Mouse (Mus musculus) MEL (cell line): ENCODE measurements around the gene Per2. TPM values are rescaled to one million over a fixed set of nuclear protein-coding genes. Genes with fewer than 3 reads are reported as not detected.

ENCODE experiments used
- DNase-seq: peaks from one replicate; pipeline ENCODE4 v3.0.0; 2011; ENCODE audit warnings: low read depth, low spot score
- H3K27ac ChIP-seq: 2 replicates; pipeline ENCODE4 v1.5.1; 2012; ENCODE audit warnings: low read depth, mild to moderate bottlenecking, control low read depth, low read length, moderate library complexity; ENCODE audit not compliant: control insufficient read depth
- H3K27me3 ChIP-seq, 2 experiments: fragments of 150-350 bp in 1 of 2; sonication (generic) in 1 of 2; 2 replicates each; pipeline ENCODE4 v1.6.1; 2012; ENCODE audit warnings: low read length in 2 of 2, mild to moderate bottlenecking in 2 of 2, improper control_type of control experiment in 1 of 2, moderate library complexity in 1 of 2; ENCODE audit not compliant: insufficient read depth in 2 of 2, control insufficient read depth in 1 of 2
- H3K36me3 ChIP-seq, 2 experiments: 2 replicates each; pipeline ENCODE4 v1.6.1; 2012 to 2014; ENCODE audit warnings: low read length in 2 of 2, improper control_type of control experiment in 1 of 2, inconsistent platforms in 1 of 2, mild to moderate bottlenecking in 1 of 2; ENCODE audit not compliant: insufficient read depth in 2 of 2, control insufficient read depth in 1 of 2
- H3K4me1 ChIP-seq, 2 experiments: fragments of 150-350 bp in 1 of 2; sonication (generic) in 1 of 2; 2 replicates each; pipeline ENCODE4 v1.6.1; 2012; ENCODE audit warnings: low read length in 2 of 2, improper control_type of control experiment in 1 of 2, mild to moderate bottlenecking in 1 of 2; ENCODE audit not compliant: insufficient read depth in 2 of 2, control insufficient read depth in 1 of 2
- H3K4me3 ChIP-seq, 2 experiments: fragments of 150-350 bp in 1 of 2; sonication (generic) in 1 of 2; 2 replicates each; pipeline ENCODE4 v1.5.1; 2012; ENCODE audit warnings: low read depth in 2 of 2, low read length in 2 of 2, mild to moderate bottlenecking in 2 of 2, moderate library complexity in 2 of 2, control low read depth in 1 of 2, improper control_type of control experiment in 1 of 2; ENCODE audit not compliant: control insufficient read depth in 1 of 2, insufficient read depth in 1 of 2
- H3K79me2 ChIP-seq: 2 replicates; pipeline ENCODE4 v1.6.1; 2012; ENCODE audit warnings: mild to moderate bottlenecking, low read length, moderate library complexity; ENCODE audit not compliant: control insufficient read depth, poor library complexity, insufficient read depth
- H3K9ac ChIP-seq: 2 replicates; pipeline ENCODE4 v1.6.1; 2012; ENCODE audit warnings: low read depth, mild to moderate bottlenecking, control low read depth, low read length, moderate library complexity; ENCODE audit not compliant: control insufficient read depth, poor library complexity, severe bottlenecking
- H3K9me3 ChIP-seq: fragments of 150-350 bp; sonication (generic); replicated peaks from 2 replicates; pipeline ENCODE4 v1.6.1; 2012; ENCODE audit warnings: mild to moderate bottlenecking, low read length, improper control_type of control experiment, moderate library complexity; ENCODE audit not compliant: insufficient read depth
- CHD2 ChIP-seq: IDR thresholded peaks from 2 replicates; pipeline ENCODE4 v1.6.1; 2011; ENCODE audit warnings: low read length, improper control_type of control experiment
- CTCF ChIP-seq, 3 experiments: IDR thresholded peaks in 2 of 3; conservative IDR thresholded peaks in 1 of 3; 2 replicates each; pipeline ENCODE4 v1.5.1; 2011 to 2012; ENCODE audit warnings: low read length in 3 of 3, low read depth in 2 of 3, mild to moderate bottlenecking in 2 of 3, improper control_type of control experiment in 1 of 3, inconsistent platforms in 1 of 3, mixed read lengths in 1 of 3, moderate library complexity in 1 of 3; ENCODE audit not compliant: control insufficient read depth in 1 of 3, insufficient read depth in 1 of 3, poor library complexity in 1 of 3, severe bottlenecking in 1 of 3
- E2F4 ChIP-seq: IDR thresholded peaks from 2 replicates; pipeline ENCODE4 v1.6.1; 2011; ENCODE audit warnings: low read depth, low read length, improper control_type of control experiment, borderline replicate concordance
- ELF1 ChIP-seq: IDR thresholded peaks from 2 replicates; pipeline ENCODE4 v1.6.1; 2014; ENCODE audit warnings: low read depth, mild to moderate bottlenecking, inconsistent platforms, low read length, improper control_type of control experiment, moderate library complexity
- EP300 ChIP-seq, 2 experiments: IDR thresholded peaks; 2 replicates each; pipeline ENCODE4 v1.6.1; 2011; ENCODE audit warnings: improper control_type of control experiment in 2 of 2, low read length in 2 of 2, low read depth in 1 of 2, mild to moderate bottlenecking in 1 of 2
- ETS1 ChIP-seq: IDR thresholded peaks from 2 replicates; pipeline ENCODE4 v1.6.1; 2012; ENCODE audit warnings: low read depth, mild to moderate bottlenecking, inconsistent platforms, low read length, improper control_type of control experiment, moderate library complexity
- GATA1 ChIP-seq: IDR thresholded peaks from 2 replicates; pipeline ENCODE4 v1.6.1; 2011; ENCODE audit warnings: low read depth, low read length, improper control_type of control experiment
- HCFC1 ChIP-seq: IDR thresholded peaks from 2 replicates; pipeline ENCODE4 v1.6.1; 2012; ENCODE audit warnings: low read depth, mild to moderate bottlenecking, inconsistent platforms, low read length, improper control_type of control experiment, moderate library complexity
- KAT2A ChIP-seq: conservative IDR thresholded peaks from 2 replicates; pipeline ENCODE4 v1.6.1; 2012; ENCODE audit warnings: low read depth, low read length, improper control_type of control experiment, inconsistent platforms
- MAFK ChIP-seq: IDR thresholded peaks from 2 replicates; pipeline ENCODE4 v1.6.1; 2011; ENCODE audit warnings: low read depth, mild to moderate bottlenecking, low read length, improper control_type of control experiment, borderline replicate concordance
- MAX ChIP-seq: IDR thresholded peaks from 2 replicates; pipeline ENCODE4 v1.6.1; 2011; ENCODE audit warnings: low read length, improper control_type of control experiment
- MEF2A ChIP-seq: IDR thresholded peaks from 2 replicates; pipeline ENCODE4 v1.6.1; 2014; ENCODE audit warnings: low read depth, mild to moderate bottlenecking, inconsistent platforms, low read length, improper control_type of control experiment; ENCODE audit not compliant: poor library complexity, insufficient replicate concordance, severe bottlenecking; ENCODE audit errors: extremely low read depth
- MXI1 ChIP-seq: IDR thresholded peaks from 2 replicates; pipeline ENCODE4 v1.6.1; 2011; ENCODE audit warnings: mild to moderate bottlenecking, low read depth, low read length, improper control_type of control experiment
- MYB ChIP-seq: IDR thresholded peaks from 2 replicates; pipeline ENCODE4 v1.6.1; 2011; ENCODE audit warnings: mild to moderate bottlenecking, low read depth, low read length, improper control_type of control experiment
- MYC ChIP-seq: IDR thresholded peaks from 2 replicates; pipeline ENCODE4 v1.6.1; 2011; ENCODE audit warnings: low read depth, mild to moderate bottlenecking, low read length, improper control_type of control experiment, moderate library complexity
- POLR2A ChIP-seq, 2 experiments: IDR thresholded peaks; 2 replicates each; pipeline ENCODE4 v1.6.1; 2011 to 2012; ENCODE audit warnings: low read length in 2 of 2, mild to moderate bottlenecking in 2 of 2, control low read depth in 1 of 2, improper control_type of control experiment in 1 of 2, low read depth in 1 of 2, moderate library complexity in 1 of 2; ENCODE audit not compliant: control insufficient read depth in 1 of 2, insufficient read depth in 1 of 2, poor library complexity in 1 of 2
- POLR2AphosphoS2 ChIP-seq: IDR thresholded peaks from 2 replicates; pipeline ENCODE4 v1.6.1; 2011; ENCODE audit warnings: low read length, improper control_type of control experiment
- RAD21 ChIP-seq: IDR thresholded peaks from 2 replicates; pipeline ENCODE4 v1.6.1; 2011; ENCODE audit warnings: mild to moderate bottlenecking, low read depth, low read length, improper control_type of control experiment
- SIN3A ChIP-seq: IDR thresholded peaks from 2 replicates; pipeline ENCODE4 v1.6.1; 2012; ENCODE audit warnings: low read length, improper control_type of control experiment, inconsistent platforms
- SMC3 ChIP-seq: IDR thresholded peaks from 2 replicates; pipeline ENCODE4 v1.6.1; 2011; ENCODE audit warnings: low read depth, low read length, improper control_type of control experiment
- TAL1 ChIP-seq: IDR thresholded peaks from 2 replicates; pipeline ENCODE4 v1.6.1; 2012; ENCODE audit warnings: mild to moderate bottlenecking, inconsistent platforms, low read length, moderate library complexity, mixed read lengths
- TBP ChIP-seq: IDR thresholded peaks from 2 replicates; pipeline ENCODE4 v1.8.0; 2011; ENCODE audit warnings: low read depth, low read length, improper control_type of control experiment
- TCF12 ChIP-seq: IDR thresholded peaks from 2 replicates; pipeline ENCODE4 v1.6.1; 2014; ENCODE audit warnings: low read depth, mild to moderate bottlenecking, inconsistent platforms, low read length, improper control_type of control experiment, moderate library complexity
- UBTF ChIP-seq: IDR thresholded peaks from 2 replicates; pipeline ENCODE4 v1.6.1; 2012; ENCODE audit warnings: low read depth, mild to moderate bottlenecking, inconsistent platforms, low read length, improper control_type of control experiment, moderate library complexity, borderline replicate concordance; ENCODE audit not compliant: insufficient read depth
- USF1 ChIP-seq: IDR thresholded peaks from 2 replicates; pipeline ENCODE4 v1.6.1; 2014; ENCODE audit warnings: low read depth, mild to moderate bottlenecking, inconsistent platforms, low read length, improper control_type of control experiment, moderate library complexity
- USF2 ChIP-seq, 2 experiments: IDR thresholded peaks; 2 replicates each; pipeline ENCODE4 v1.6.1; 2011 to 2012; ENCODE audit warnings: improper control_type of control experiment in 2 of 2, low read length in 2 of 2, borderline replicate concordance in 1 of 2, inconsistent platforms in 1 of 2, low read depth in 1 of 2, mild to moderate bottlenecking in 1 of 2; ENCODE audit not compliant: insufficient read depth in 1 of 2
- ZKSCAN1 ChIP-seq: IDR thresholded peaks from 2 replicates; pipeline ENCODE4 v1.6.1; 2012; ENCODE audit warnings: low read depth, mild to moderate bottlenecking, inconsistent platforms, low read length, improper control_type of control experiment, moderate library complexity
- polyA plus RNA-seq, 2 experiments: library from polyadenylated mRNA; stranded (reverse) in 1 of 2; unstranded in 1 of 2; fragments of >175 nt in 1 of 2; fragments of >200 nt in 1 of 2; gene quantifications; 2 replicates each; pipeline versions ENCODE4 v1.2.1 to v1.2.4; 2012; ENCODE audit warnings: low replicate concordance in 2 of 2, low read depth in 1 of 2; ENCODE audit not compliant: insufficient read length in 2 of 2, insufficient read depth in 1 of 2, missing spikeins in 1 of 2
- total RNA-seq: library from RNA; depleted of rRNA; stranded (reverse); fragments of 300-350 nt; gene quantifications from 2 replicates; pipeline ENCODE4 v1.2.3, GENCODE M21; 2012

The Per2 gene
- total and polyA plus RNA-seq, 3 experiments = 4.3 to 8.3 TPM; not detected in 1

GRCm38 (mm10) chr1:91426397-91426796 lies 32.7 kb downstream of the Per2 start:
- no peak overlapping the region for H3K4me3 ChIP-seq
- H3K79me2 ChIP-seq = no peaks in the 10 kb centered on the region
- H3K27ac ChIP-seq = no peak overlapping the region
- no peaks in the 10 kb centered on the region; a peak in 1 of 4 replicates for H3K36me3 ChIP-seq
- no peaks in the 10 kb centered on the region for H3K9me3 ChIP-seq
- no peak overlapping the region for H3K9ac ChIP-seq
- no peaks in the 10 kb centered on the region for H3K27me3 ChIP-seq
- H3K4me1 ChIP-seq = no peaks in the 10 kb centered on the region
- DNase-seq = no peak
- no peak for TF ChIP-seq CTCF (IDR thresholded peaks at IDR 0.05 in 2 of 3, conservative IDR thresholded peaks at IDR 0.05 in 1 of 3; ENCODE audit: control insufficient read depth in 1 of 3, insufficient read depth in 1 of 3, low read depth in 2 of 3, low read length in 3 of 3, poor library complexity in 1 of 3, severe bottlenecking in 1 of 3)
- no peak for TF ChIP-seq USF1
- no peak for TF ChIP-seq RAD21
- TF ChIP-seq E2F4 = no peak
- no peak for TF ChIP-seq EP300 (IDR thresholded peaks at IDR 0.05; ENCODE audit: low read depth in 1 of 2, low read length in 2 of 2)
- TF ChIP-seq SMC3 = no peak
- TF ChIP-seq ELF1 = no peak
- no peak for TF ChIP-seq ETS1
- no peak for TF ChIP-seq CHD2
- TF ChIP-seq HCFC1 = no peak
- no peak for TF ChIP-seq MEF2A
- TF ChIP-seq SIN3A = no peak
- no peak for TF ChIP-seq KAT2A
- no peak for TF ChIP-seq GATA1
- TF ChIP-seq USF2 (IDR thresholded peaks at IDR 0.05; ENCODE audit: borderline replicate concordance in 1 of 2, insufficient read depth in 1 of 2, low read depth in 1 of 2, low read length in 2 of 2) = no peak
- no peak for TF ChIP-seq MYB
- TF ChIP-seq MAFK = no peak
- no peak for TF ChIP-seq TBP
- no peak for TF ChIP-seq TAL1
- no peak for TF ChIP-seq ZKSCAN1

- DNase-seq = no peak
- H3K4me3 ChIP-seq = no peak overlapping the region
- no peaks in the 10 kb centered on the region for H3K27me3 ChIP-seq
- no peak overlapping the region for H3K27ac ChIP-seq
- no peaks in the 10 kb centered on the region for H3K4me1 ChIP-seq
- TF ChIP-seq CHD2 (no peak), KAT2A (no peak), MXI1 (no peak), TBP (no peak), POLR2AphosphoS2 (no peak), MAFK (no peak), CTCF (IDR thresholded peaks at IDR 0.05 in 2 of 3, conservative IDR thresholded peaks at IDR 0.05 in 1 of 3; ENCODE audit: control insufficient read depth in 1 of 3, insufficient read depth in 1 of 3, low read depth in 2 of 3, low read length in 3 of 3, poor library complexity in 1 of 3, severe bottlenecking in 1 of 3) (no peak), RAD21 (no peak), TCF12 (no peak), EP300 (IDR thresholded peaks at IDR 0.05; ENCODE audit: low read depth in 1 of 2, low read length in 2 of 2) (no peak), MEF2A (no peak), MYC (no peak), HCFC1 (no peak), POLR2A (IDR thresholded peaks at IDR 0.05; ENCODE audit: control insufficient read depth in 1 of 2, insufficient read depth in 1 of 2, low read depth in 1 of 2, low read length in 2 of 2, poor library complexity in 1 of 2) (no peak), ELF1 (no peak), UBTF (no peak), MAX (no peak)
- H3K79me2 ChIP-seq = no peaks in the 10 kb centered on the region
- H3K36me3 ChIP-seq = no peaks in the 10 kb centered on the region; a peak in 1 of 4 replicates
- H3K9me3 ChIP-seq = no peaks in the 10 kb centered on the region
- no peak overlapping the region for H3K9ac ChIP-seq
These were observed 38.5 kb downstream of the Per2 start for GRCm38 (mm10) chr1:91420601-91421065.
